Mouse (Mus musculus): ENCODE measurements around the gene Gpr137b. TPM values are rescaled to one million over a fixed set of nuclear protein-coding genes. Genes with fewer than 3 reads are reported as not detected.
"Not testable (repeated sequence)": the region's sequence is repeated elsewhere in the genome, so short reads cannot be mapped to it uniquely, and the experiment has no call there.

The Gpr137b gene
- 2.7 TPM in 2 replicates for polyA plus RNA-seq (2016; fragmentation: Nextera tagmentation; extraction: Ambion mirVana)

- H3K4me1 ChIP-seq; H3K27ac ChIP-seq; H3K9ac ChIP-seq; H3K27me3 ChIP-seq (replicated peaks); H3K36me3 ChIP-seq; H3K9me3 ChIP-seq (replicated peaks): not testable (repeated sequence)
- Histone ChIP-seq H3K4me2 (peak within 1 kb of the TSS; percentile 57), H3K4me3 (peak within 1 kb of the TSS; percentile 38)
- peak; percentile 76 for ATAC-seq
- WGBS (ENCODE audit: insufficient replicate concordance), result 1% methylated on average over 48 of the region's 78 CpGs
Measured at GRCm38 (mm10) chr13:13393228-13394095, at the start of gene Gpr137b. Gpr137b (minus strand) TSS chr13:13394014.

- H3K9me3 ChIP-seq (replicated peaks); H3K36me3 ChIP-seq; H3K27me3 ChIP-seq (replicated peaks); H3K9ac ChIP-seq; H3K27ac ChIP-seq; H3K4me1 ChIP-seq: not testable (repeated sequence)
- peak overlapping the region; percentile 56 for H3K4me2 ChIP-seq
- peak; percentile 90 for ATAC-seq
- 2% methylated on average over 12 of the region's 28 CpGs for WGBS (ENCODE audit: insufficient replicate concordance)
- peak overlapping the region; percentile 23 for H3K4me3 ChIP-seq
Measured at GRCm38 (mm10) chr13:13438112-13438953, 44.5 kb upstream of the Gpr137b start.

- H3K36me3 ChIP-seq; H3K4me1 ChIP-seq; H3K27me3 ChIP-seq (replicated peaks); H3K9ac ChIP-seq; H3K9me3 ChIP-seq (replicated peaks); H3K27ac ChIP-seq: not testable (repeated sequence)
- under 1% methylated on average over 30 of the region's 39 CpGs for WGBS (ENCODE audit: insufficient replicate concordance)
- peak within 1 kb of the TSS; percentile 29 for H3K4me3 ChIP-seq
- peak within 1 kb of the TSS; percentile 56 for H3K4me2 ChIP-seq
- ATAC-seq, result peak; percentile 44
Measured at GRCm38 (mm10) chr13:13437460-13438015, 43.7 kb upstream of the Gpr137b start, which contains the start of gene Nid1. Nid1 (plus strand) TSS chr13:13437551.

GRCm38 (mm10) chr13:13436161-13436560, 42.3 kb upstream of the Gpr137b start:
- not testable (repeated sequence) for H3K27me3 ChIP-seq (replicated peaks); H3K4me1 ChIP-seq; H3K27ac ChIP-seq; H3K9me3 ChIP-seq (replicated peaks); H3K36me3 ChIP-seq; H3K4me3 ChIP-seq; H3K4me2 ChIP-seq; H3K9ac ChIP-seq; ATAC-seq
- WGBS (ENCODE audit: insufficient replicate concordance), result 37% methylated on average over 5 of the region's 7 CpGs

GRCm38 (mm10) chr13:13423301-13423700, 29.5 kb upstream of the Gpr137b start:
- not testable (repeated sequence) for H3K9me3 ChIP-seq (replicated peaks); H3K4me3 ChIP-seq; H3K36me3 ChIP-seq; ATAC-seq; H3K9ac ChIP-seq; H3K4me1 ChIP-seq; H3K4me2 ChIP-seq; H3K27me3 ChIP-seq (replicated peaks); H3K27ac ChIP-seq
- WGBS (ENCODE audit: insufficient replicate concordance), result 54% methylated on average over 2 of the region's 5 CpGs

GRCm38 (mm10) chr13:13418859-13419258, 25.0 kb upstream of the Gpr137b start:
- not testable (repeated sequence) for H3K27me3 ChIP-seq (replicated peaks); H3K9me3 ChIP-seq (replicated peaks); H3K27ac ChIP-seq; H3K36me3 ChIP-seq; H3K4me1 ChIP-seq; H3K9ac ChIP-seq; ATAC-seq; H3K4me3 ChIP-seq; H3K4me2 ChIP-seq
- WGBS (ENCODE audit: insufficient replicate concordance), result 78% methylated on average over 7 of the region's 12 CpGs

- not testable (repeated sequence) for H3K4me3 ChIP-seq, ATAC-seq
- 82% methylated on average over 3 of the region's 4 CpGs for WGBS (ENCODE audit: insufficient replicate concordance)
Measured at GRCm38 (mm10) chr13:13416007-13416337, 22.2 kb upstream of the Gpr137b start.

GRCm38 (mm10) chr13:13415120-13416006, 21.5 kb upstream of the Gpr137b start:
- H3K36me3 ChIP-seq; H3K9ac ChIP-seq; H3K27me3 ChIP-seq (replicated peaks); ATAC-seq; H3K4me3 ChIP-seq; H3K27ac ChIP-seq; H3K9me3 ChIP-seq (replicated peaks); H3K4me1 ChIP-seq: not testable (repeated sequence)
- 30% methylated on average over 23 of the region's 23 CpGs for WGBS (ENCODE audit: insufficient replicate concordance)
- H3K4me2 ChIP-seq, result peak overlapping the region; percentile 18; the same call in 1 of the 2 replicates

More at GRCm38 (mm10) chr13:13416007-13416337, 22.2 kb upstream of the Gpr137b start:
- H3K36me3 ChIP-seq; H3K9me3 ChIP-seq (replicated peaks); H3K4me2 ChIP-seq; H3K9ac ChIP-seq; H3K4me1 ChIP-seq; H3K27ac ChIP-seq; H3K27me3 ChIP-seq (replicated peaks): not testable (repeated sequence)

GRCm38 (mm10) chr13:13414206-13414605, 20.4 kb upstream of the Gpr137b start:
- WGBS (ENCODE audit: insufficient replicate concordance), result 52% methylated on average over 3 of the region's 3 CpGs
- H3K9ac ChIP-seq, result no peak overlapping the region
- no peaks in the 10 kb centered on the region for H3K9me3 ChIP-seq (replicated peaks)
- no peak overlapping the region for H3K27ac ChIP-seq
- peak; percentile 49; the same call in 1 of the 2 replicates for ATAC-seq
- no peaks in the 10 kb centered on the region for H3K36me3 ChIP-seq
- no peak overlapping the region for H3K4me3 ChIP-seq
- no peaks in the 10 kb centered on the region for H3K27me3 ChIP-seq (replicated peaks)
- no peak overlapping the region for H3K4me2 ChIP-seq
- H3K4me1 ChIP-seq, result no peaks in the 10 kb centered on the region

GRCm38 (mm10) chr13:13405511-13405910, 11.7 kb upstream of the Gpr137b start:
- not testable (repeated sequence) for H3K27ac ChIP-seq; H3K27me3 ChIP-seq (replicated peaks); H3K4me1 ChIP-seq; H3K4me2 ChIP-seq; H3K36me3 ChIP-seq; H3K9me3 ChIP-seq (replicated peaks); H3K9ac ChIP-seq; H3K4me3 ChIP-seq
- peak; percentile 49; the same call in 1 of the 2 replicates for ATAC-seq
- WGBS (ENCODE audit: insufficient replicate concordance), result no CpG with 5 or more reads among the region's 6 CpGs

GRCm38 (mm10) chr13:13404517-13405155, 10.8 kb upstream of the Gpr137b start:
- not testable (repeated sequence) for H3K4me3 ChIP-seq; H3K9ac ChIP-seq; ATAC-seq; H3K4me1 ChIP-seq; H3K4me2 ChIP-seq; H3K27ac ChIP-seq; H3K9me3 ChIP-seq (replicated peaks); H3K27me3 ChIP-seq (replicated peaks); H3K36me3 ChIP-seq
- WGBS (ENCODE audit: insufficient replicate concordance), result 62% methylated on average over 6 of the region's 6 CpGs
